Mouse (Mus musculus) liver, embryonic 14.5 days (tissue): ENCODE results near the gene Sez6l.

ENCODE experiments used
- CTCF ChIP-seq: IDR thresholded peaks from 2 replicates; pipeline ENCODE4 v1.5.1; 2016; ENCODE audit warnings: antibody characterized with exemption, low read depth, control low read depth
- EP300 ChIP-seq: IDR thresholded peaks from 2 replicates; pipeline ENCODE4 v1.6.1; 2016; ENCODE audit warnings: antibody characterized with exemption, low read depth

- TF ChIP-seq CTCF (no peak), EP300 (no peak)
Observed at GRCm38 (mm10) chr5:112384805-112385472, 192.0 kb downstream of the Sez6l start.
